ENCODE assay signal across 9 mouse cellular contexts in the genomic region with DNA sequence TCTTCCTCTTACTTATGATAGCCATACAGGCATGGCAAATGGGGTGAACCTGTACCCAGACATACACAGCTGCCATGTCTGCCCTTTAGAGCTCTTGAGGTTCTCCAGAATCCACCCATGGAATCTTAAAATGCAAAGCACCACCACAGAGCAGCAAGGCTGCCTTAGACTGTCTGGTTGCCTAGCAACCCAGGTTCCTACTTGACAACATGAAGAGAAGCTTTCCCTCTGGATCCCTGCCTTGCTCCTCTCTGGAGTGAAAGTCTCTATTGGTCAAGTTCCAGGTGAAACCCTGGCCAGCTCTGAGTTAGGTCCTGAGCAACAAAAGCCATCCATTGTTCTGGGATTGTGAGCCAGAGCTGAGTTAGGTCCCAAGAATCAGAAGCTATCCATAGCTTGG. TPM values are rescaled to one million over a fixed set of nuclear protein-coding genes. Genes with fewer than 3 reads are reported as not detected.
DNase-seq lines count a peak whose midpoint lies in the region; ATAC-seq lines count a peak whose summit lies in the region.
"Had no signal": no experiment of that assay in that cellular context is flagged by ENCODE, and none has a peak within 500 bp of the region (broad histone marks: within the 10 kb centered on the region; RNA-seq: fewer than 3 reads in every experiment).

No protein-coding gene starts in this region.

- H3K36me3 ChIP-seq in heart, embryonic 11.5 days (ENCODE audit: control insufficient read depth, insufficient read depth, low read length) = no peaks in the 10 kb centered on the region
- no peaks in the 10 kb centered on the region for H3K36me3 ChIP-seq in neural tube, embryonic 15.5 days

- DNase-seq in heart, adult 11 months = peak; percentile 57
- peak; percentile 89 for DNase-seq in brain, adult 2 months (ENCODE audit: low read depth, low spot score)
- peak; percentile 40 to 70 for DNase-seq in layer of hippocampus, adult 18-20 months (ENCODE audit: low spot score in 2 of 2)
- no peak for DNase-seq in heart, postnatal 36 days
- DNase-seq: kidney, adult 18-20 months had no signal

- H3K27me3 ChIP-seq in heart, embryonic 11.5 days (ENCODE audit: control insufficient read depth, insufficient read depth, low read length) = no peaks in the 10 kb centered on the region
- no peaks in the 10 kb centered on the region for H3K27me3 ChIP-seq in neural tube, embryonic 15.5 days (replicated peaks)

- no peak overlapping the region for H3K4me3 ChIP-seq in heart, embryonic 11.5 days (ENCODE audit: low read depth, low read length)
- no peak overlapping the region for H3K4me3 ChIP-seq in neural tube, embryonic 15.5 days (replicated peaks)

- ATAC-seq in heart, embryonic 11.5 days (replicated peaks; ENCODE audit: insufficient number of reproducible peaks, low FRiP score, low TSS enrichment) = no peak
- peak; percentile 43; the same call in 1 of the 2 replicates for ATAC-seq in neural tube, embryonic 15.5 days (ENCODE audit: low FRiP score)
- no peak for ATAC-seq in erythroblast, adult 5-6 weeks (replicated peaks; ENCODE audit: low FRiP score, poor library complexity, severe bottlenecking)
- ATAC-seq in granulocyte monocyte progenitor cell, adult 5-6 weeks (replicated peaks; ENCODE audit: poor library complexity, severe bottlenecking) = no peak

- no peaks in the 10 kb centered on the region for H3K9me3 ChIP-seq in heart, embryonic 11.5 days (replicated peaks; ENCODE audit: control insufficient read depth, low read length)
- H3K9me3 ChIP-seq in neural tube, embryonic 15.5 days (replicated peaks) = no peaks in the 10 kb centered on the region

- no peak overlapping the region for H3K4me2 ChIP-seq in heart, embryonic 11.5 days
- no peak overlapping the region for H3K4me2 ChIP-seq in neural tube, embryonic 15.5 days

- intact Hi-C loops in heart, postnatal 36 days (cut with DNase I) = no loop called here

- H3K9ac ChIP-seq in heart, embryonic 11.5 days (ENCODE audit: low read depth, low read length) = no peak overlapping the region
- no peak overlapping the region for H3K9ac ChIP-seq in neural tube, embryonic 15.5 days (replicated peaks)

- H3K4me1 ChIP-seq in heart, embryonic 11.5 days (ENCODE audit: control insufficient read depth, insufficient read depth, low read length) = no peaks in the 10 kb centered on the region
- peaks cover 27% of the 10 kb centered on the region for H3K4me1 ChIP-seq in neural tube, embryonic 15.5 days

- H3K27ac ChIP-seq in heart, embryonic 11.5 days (ENCODE audit: low read depth, low read length) = no peak overlapping the region
- H3K27ac ChIP-seq in neural tube, embryonic 15.5 days (replicated peaks) = 0 out of 2 replicates have a peak overlapping the region, but pooled peaks have one; percentile 29

RNA-seq across cellular contexts. Expression of a gene that starts 43.0 kb away (rescaled TPM):
- 192 and 226 TPM in 2 replicates for polyA plus RNA-seq in heart, embryonic 11.5 days (2014; fragmentation: Nextera tagmentation; extraction: Ambion mirVana)
- total RNA-seq in layer of hippocampus, adult 18-20 months (2021) = 100 to 1,000 TPM; 378 to 414 TPM
- polyA plus RNA-seq in neural tube, embryonic 15.5 days (2015; fragmentation: Nextera tagmentation; extraction: Ambion mirVana) = 134 and 170 TPM in 2 replicates
- total RNA-seq in erythroblast, adult 5-6 weeks (2015; ENCODE audit: low replicate concordance) = 286 and 303 TPM in 2 replicates
- total RNA-seq in erythroblast, adult 5-6 weeks (2017; ENCODE audit: low replicate concordance) = 66.1 and 101 TPM in 2 replicates
- 525 and 847 TPM in 2 replicates for total RNA-seq in granulocyte monocyte progenitor cell, adult 5-6 weeks (2014; fragmentation: Nextera tagmentation)
- total RNA-seq in granulocyte monocyte progenitor cell, adult 5-6 weeks (2017) = 296 and 372 TPM in 2 replicates
- total RNA-seq in heart, postnatal 36 days (2021) = 100 to 1,000 TPM; 420 to 495 TPM

Comparison
In these comparisons a context has a peak if more than half of its experiments do, and no peak if none do; other contexts are left out.
1. DNase-seq: peak in heart, adult 11 months (single experiment), brain, adult 2 months (single experiment) and layer of hippocampus, adult 18-20 months (2 of 2); none in heart, postnatal 36 days (0 of 2).